Mouse (Mus musculus) brain, embryonic 14.5 days (tissue): ENCODE data around the gene Dmac1.

ENCODE experiments used
- CTCF ChIP-seq: fragments of 200-500 bp; IDR thresholded peaks from 2 replicates; pipeline ENCODE4 v1.5.1; 2012; ENCODE audit warnings: inconsistent platforms, mild to moderate bottlenecking, moderate library complexity, borderline replicate concordance; ENCODE audit not compliant: insufficient read depth, insufficient read length; ENCODE audit errors: extremely low read depth
- POLR2A ChIP-seq: fragments of 200-500 bp; IDR thresholded peaks from 2 replicates; pipeline ENCODE4 v1.6.1; 2012; ENCODE audit warnings: mild to moderate bottlenecking, inconsistent platforms, borderline replicate concordance; ENCODE audit not compliant: poor library complexity, insufficient read depth, insufficient read length, severe bottlenecking; ENCODE audit errors: extremely low read depth

GRCm38 (mm10) chr4:75267866-75268265 lies 10.2 kb downstream of the Dmac1 start:
- TF ChIP-seq POLR2A (no peak), CTCF (no peak)
